Mouse (Mus musculus) left cerebral cortex, adult 9 months (tissue): ENCODE data around the gene Trpc3.
A peak's percentile ranks its signal among the peaks of the same experiment; 100 is the strongest.
"Not testable (repeated sequence)": the region's sequence is repeated elsewhere in the genome, so short reads cannot be mapped to it uniquely, and the experiment has no call there.

Experiments used
- DNase-seq, 2 experiments: peaks; one replicate each; pipeline ENCODE4 v3.0.0; 2022; ENCODE audit warnings: low spot score in 2 of 2

Gene Trpc3

GRCm38 (mm10) chr3:36605894-36606783 lies 83.8 kb downstream of the Trpc3 start:
- no peak for DNase-seq

- DNase-seq: not testable (repeated sequence)
These were observed 90.2 kb downstream of the Trpc3 start for GRCm38 (mm10) chr3:36599773-36600172.

GRCm38 (mm10) chr3:36598811-36599210 lies 91.2 kb downstream of the Trpc3 start:
- DNase-seq: no peak

GRCm38 (mm10) chr3:36571827-36572378 lies 118.1 kb downstream of the Trpc3 start, which contains the start of gene Ccna2:
Gene Ccna2, minus strand, starts transcription at chr3:36572150.
- DNase-seq: peak; percentile 93 to 98

- no peak for DNase-seq
These were observed 118.6 kb downstream of the Trpc3 start for GRCm38 (mm10) chr3:36571361-36571826.
